Mouse (Mus musculus): Measurements from ENCODE around the gene Golga1. TPM values are rescaled to one million over a fixed set of nuclear protein-coding genes. Genes with fewer than 3 reads are reported as not detected.

The Golga1 gene
- polyA plus RNA-seq, 1 experiment from 2014 or later = 34.6 TPM

GRCm38 (mm10) chr2:39069096-39069495 is 3.8 kb upstream of the Golga1 start:
- WGBS = 90% methylated on average over 1 of the region's 1 CpGs
- no peak overlapping the region for H3K9ac ChIP-seq (replicated peaks; ENCODE audit: low read depth, low read length)
- no peak overlapping the region for H3K4me2 ChIP-seq (ENCODE audit: low read depth, low read length)
- H3K4me1 ChIP-seq (ENCODE audit: control insufficient read depth, insufficient read depth, low read length) = peaks cover 4% of the 10 kb centered on the region; the same call in 1 of the 2 replicates
- H3K36me3 ChIP-seq (ENCODE audit: control insufficient read depth, insufficient read depth, low read length) = no peaks in the 10 kb centered on the region
- H3K27ac ChIP-seq (ENCODE audit: low read depth, low read length) = no peak overlapping the region
- H3K27me3 ChIP-seq (ENCODE audit: control insufficient read depth, insufficient read depth, low read length) = no peaks in the 10 kb centered on the region
- H3K4me3 ChIP-seq (ENCODE audit: low read depth, low read length) = no peak overlapping the region
- no peak for ATAC-seq (ENCODE audit: low read depth)
- no peaks in the 10 kb centered on the region for H3K9me3 ChIP-seq (ENCODE audit: control insufficient read depth, low read length)

GRCm38 (mm10) chr2:39064687-39065399 is 498 bp downstream of the Golga1 start:
- Histone ChIP-seq H3K27me3 (ENCODE audit: control insufficient read depth, insufficient read depth, low read length) (no peaks in the 10 kb centered on the region), H3K36me3 (ENCODE audit: control insufficient read depth, insufficient read depth, low read length) (peaks cover 15% of the 10 kb centered on the region), H3K4me2 (ENCODE audit: low read depth, low read length) (peak overlapping the region; percentile 72), H3K27ac (ENCODE audit: low read depth, low read length) (peak overlapping the region; percentile 64), H3K4me1 (ENCODE audit: control insufficient read depth, insufficient read depth, low read length) (peaks cover 4% of the 10 kb centered on the region; the same call in 1 of the 2 replicates), H3K9me3 (ENCODE audit: control insufficient read depth, low read length) (no peaks in the 10 kb centered on the region), H3K4me3 (ENCODE audit: low read depth, low read length) (peak overlapping the region; percentile 88), H3K9ac (replicated peaks; ENCODE audit: low read depth, low read length) (peak overlapping the region; percentile 79)
- 9% methylated on average over 22 of the region's 25 CpGs for WGBS
- peak; percentile 32 for ATAC-seq (ENCODE audit: low read depth)

- no peak overlapping the region for H3K4me3 ChIP-seq (ENCODE audit: low read depth, low read length)
- no peaks in the 10 kb centered on the region for H3K4me1 ChIP-seq (ENCODE audit: control insufficient read depth, insufficient read depth, low read length)
- H3K36me3 ChIP-seq (ENCODE audit: control insufficient read depth, insufficient read depth, low read length) = peaks cover 57% of the 10 kb centered on the region
- H3K9ac ChIP-seq (replicated peaks; ENCODE audit: low read depth, low read length) = no peak overlapping the region
- no peak overlapping the region for H3K4me2 ChIP-seq (ENCODE audit: low read depth, low read length)
- WGBS = 98% methylated on average over 1 of the region's 1 CpGs
- no peak overlapping the region for H3K27ac ChIP-seq (ENCODE audit: low read depth, low read length)
- H3K9me3 ChIP-seq (ENCODE audit: control insufficient read depth, low read length) = no peaks in the 10 kb centered on the region
- H3K27me3 ChIP-seq (ENCODE audit: control insufficient read depth, insufficient read depth, low read length) = no peaks in the 10 kb centered on the region
- ATAC-seq (ENCODE audit: low read depth) = no peak
Observed at GRCm38 (mm10) chr2:39048515-39048914, 16.8 kb downstream of the Golga1 start.

DNA sequence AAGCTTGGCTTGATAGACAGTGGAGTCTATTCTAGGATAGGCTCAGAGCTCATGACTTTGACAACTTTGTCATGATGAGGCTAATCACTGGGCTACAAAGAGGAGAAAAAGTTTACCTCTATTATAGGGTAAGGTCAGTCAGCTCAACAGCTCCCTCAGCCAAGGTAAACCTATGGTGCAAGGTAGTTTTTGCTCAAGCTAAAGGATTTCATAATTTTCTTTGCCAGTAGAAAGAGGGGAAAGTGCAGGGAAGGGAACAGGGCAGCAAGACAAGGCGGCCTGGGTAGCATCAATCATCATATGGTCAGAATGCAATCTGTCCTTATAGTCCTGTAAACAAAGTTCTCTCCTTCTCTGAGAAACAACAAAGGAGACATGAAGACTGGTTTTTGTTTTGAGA is 25.1 kb downstream of the Golga1 start:
- no peaks in the 10 kb centered on the region for H3K9me3 ChIP-seq (ENCODE audit: control insufficient read depth, low read length)
- no peaks in the 10 kb centered on the region for H3K27me3 ChIP-seq (ENCODE audit: control insufficient read depth, insufficient read depth, low read length)
- no peak for ATAC-seq (ENCODE audit: low read depth)
- 100% methylated on average over 1 of the region's 1 CpGs for WGBS
- H3K27ac ChIP-seq (ENCODE audit: low read depth, low read length) = no peak overlapping the region
- H3K4me3 ChIP-seq (ENCODE audit: low read depth, low read length) = no peak overlapping the region
- H3K4me2 ChIP-seq (ENCODE audit: low read depth, low read length) = no peak overlapping the region
- no peak overlapping the region for H3K9ac ChIP-seq (replicated peaks; ENCODE audit: low read depth, low read length)
- peaks cover 50% of the 10 kb centered on the region for H3K36me3 ChIP-seq (ENCODE audit: control insufficient read depth, insufficient read depth, low read length)
- H3K4me1 ChIP-seq (ENCODE audit: control insufficient read depth, insufficient read depth, low read length) = no peaks in the 10 kb centered on the region

- Histone ChIP-seq H3K9me3 (ENCODE audit: control insufficient read depth, low read length) (no peaks in the 10 kb centered on the region), H3K27me3 (ENCODE audit: control insufficient read depth, insufficient read depth, low read length) (no peaks in the 10 kb centered on the region), H3K4me1 (ENCODE audit: control insufficient read depth, insufficient read depth, low read length) (no peaks in the 10 kb centered on the region), H3K36me3 (ENCODE audit: control insufficient read depth, insufficient read depth, low read length) (peaks cover 60% of the 10 kb centered on the region), H3K9ac (replicated peaks; ENCODE audit: low read depth, low read length) (no peak overlapping the region), H3K4me2 (ENCODE audit: low read depth, low read length) (no peak overlapping the region), H3K4me3 (ENCODE audit: low read depth, low read length) (no peak overlapping the region), H3K27ac (ENCODE audit: low read depth, low read length) (no peak overlapping the region)
- 95% methylated on average over 1 of the region's 1 CpGs for WGBS
- no peak for ATAC-seq (ENCODE audit: low read depth)
Observed at GRCm38 (mm10) chr2:39031611-39032010, 33.7 kb downstream of the Golga1 start.

DNA sequence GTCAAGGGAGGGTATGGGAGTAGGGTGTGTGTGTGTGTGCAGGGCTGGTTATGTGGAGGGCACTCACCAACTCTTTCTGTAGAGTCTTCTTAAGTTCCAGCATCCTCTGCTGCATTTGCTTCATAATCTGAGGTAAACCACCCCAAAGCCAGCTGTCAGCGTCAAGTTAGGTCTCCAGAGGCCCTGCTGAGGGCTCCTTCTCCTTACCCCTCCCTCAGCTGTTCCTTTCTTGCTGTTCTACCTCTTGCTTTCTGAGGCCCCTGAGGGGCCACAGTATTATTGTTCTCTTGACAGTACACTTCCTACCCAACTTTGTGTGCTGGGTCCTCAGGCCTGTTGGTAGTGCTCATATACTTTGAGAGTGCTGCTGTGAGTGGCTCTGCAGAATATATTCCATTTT is 45.3 kb downstream of the Golga1 start:
- H3K27ac ChIP-seq (ENCODE audit: low read depth, low read length) = no peak overlapping the region
- H3K9me3 ChIP-seq (ENCODE audit: control insufficient read depth, low read length) = no peaks in the 10 kb centered on the region
- H3K27me3 ChIP-seq (ENCODE audit: control insufficient read depth, insufficient read depth, low read length) = no peaks in the 10 kb centered on the region
- H3K4me2 ChIP-seq (ENCODE audit: low read depth, low read length) = no peak overlapping the region
- ATAC-seq (ENCODE audit: low read depth) = no peak
- H3K9ac ChIP-seq (replicated peaks; ENCODE audit: low read depth, low read length) = no peak overlapping the region
- H3K36me3 ChIP-seq (ENCODE audit: control insufficient read depth, insufficient read depth, low read length) = peaks cover 62% of the 10 kb centered on the region
- no peaks in the 10 kb centered on the region for H3K4me1 ChIP-seq (ENCODE audit: control insufficient read depth, insufficient read depth, low read length)
- no peak overlapping the region for H3K4me3 ChIP-seq (ENCODE audit: low read depth, low read length)
- 95% methylated on average over 1 of the region's 1 CpGs for WGBS

- Histone ChIP-seq H3K36me3 (ENCODE audit: control insufficient read depth, insufficient read depth, low read length) (peaks cover 44% of the 10 kb centered on the region), H3K4me1 (ENCODE audit: control insufficient read depth, insufficient read depth, low read length) (no peaks in the 10 kb centered on the region), H3K4me3 (ENCODE audit: low read depth, low read length) (no peak overlapping the region), H3K9ac (replicated peaks; ENCODE audit: low read depth, low read length) (no peak overlapping the region), H3K27ac (ENCODE audit: low read depth, low read length) (no peak overlapping the region), H3K4me2 (ENCODE audit: low read depth, low read length) (no peak overlapping the region), H3K9me3 (ENCODE audit: control insufficient read depth, low read length) (no peaks in the 10 kb centered on the region), H3K27me3 (ENCODE audit: control insufficient read depth, insufficient read depth, low read length) (no peaks in the 10 kb centered on the region)
- no peak for ATAC-seq (ENCODE audit: low read depth)
- WGBS = 87% methylated on average over 3 of the region's 3 CpGs
Observed at GRCm38 (mm10) chr2:39016581-39016980, 48.8 kb downstream of the Golga1 start.

- H3K9me3 ChIP-seq (ENCODE audit: control insufficient read depth, low read length) = no peaks in the 10 kb centered on the region
- H3K4me1 ChIP-seq (ENCODE audit: control insufficient read depth, insufficient read depth, low read length) = peaks cover 11% of the 10 kb centered on the region
- ATAC-seq (ENCODE audit: low read depth) = no peak
- no peak overlapping the region for H3K27ac ChIP-seq (ENCODE audit: low read depth, low read length)
- H3K9ac ChIP-seq (replicated peaks; ENCODE audit: low read depth, low read length) = no peak overlapping the region
- 92% methylated on average over 7 of the region's 7 CpGs for WGBS
- H3K4me2 ChIP-seq (ENCODE audit: low read depth, low read length) = no peak overlapping the region
- H3K36me3 ChIP-seq (ENCODE audit: control insufficient read depth, insufficient read depth, low read length) = peaks cover 34% of the 10 kb centered on the region
- no peaks in the 10 kb centered on the region for H3K27me3 ChIP-seq (ENCODE audit: control insufficient read depth, insufficient read depth, low read length)
- H3K4me3 ChIP-seq (ENCODE audit: low read depth, low read length) = no peak overlapping the region
Observed at GRCm38 (mm10) chr2:39012768-39013279, 52.5 kb downstream of the Golga1 start.

DNA sequence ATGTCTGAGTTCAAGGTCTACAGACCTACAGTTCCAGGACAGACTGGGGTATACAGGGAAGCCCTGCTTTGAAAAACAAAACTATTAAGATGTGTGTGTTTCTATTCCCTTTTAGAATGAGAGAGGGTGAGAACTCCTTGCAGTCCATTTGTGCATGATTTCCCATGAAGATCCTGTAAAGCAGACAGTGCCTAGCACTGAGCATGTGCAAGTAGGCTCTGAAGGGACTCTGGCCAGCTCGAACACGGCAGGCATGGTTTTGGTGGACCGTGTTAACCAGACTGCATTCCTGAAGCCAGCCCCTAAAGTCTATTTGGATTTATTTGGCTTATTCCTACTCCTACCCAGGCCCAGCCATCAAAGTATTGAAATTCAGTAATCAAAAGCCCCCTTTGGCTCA is 53.4 kb downstream of the Golga1 start:
- H3K4me2 ChIP-seq (ENCODE audit: low read depth, low read length) = no peak overlapping the region
- H3K27me3 ChIP-seq (ENCODE audit: control insufficient read depth, insufficient read depth, low read length) = no peaks in the 10 kb centered on the region
- no peak overlapping the region for H3K4me3 ChIP-seq (ENCODE audit: low read depth, low read length)
- H3K27ac ChIP-seq (ENCODE audit: low read depth, low read length) = no peak overlapping the region
- no peak for ATAC-seq (ENCODE audit: low read depth)
- 90% methylated on average over 3 of the region's 3 CpGs for WGBS
- H3K9me3 ChIP-seq (ENCODE audit: control insufficient read depth, low read length) = no peaks in the 10 kb centered on the region
- H3K36me3 ChIP-seq (ENCODE audit: control insufficient read depth, insufficient read depth, low read length) = peaks cover 26% of the 10 kb centered on the region
- H3K4me1 ChIP-seq (ENCODE audit: control insufficient read depth, insufficient read depth, low read length) = peaks cover 15% of the 10 kb centered on the region
- no peak overlapping the region for H3K9ac ChIP-seq (replicated peaks; ENCODE audit: low read depth, low read length)

Measured in neural tube, embryonic 14.5 days (tissue).